Mouse (Mus musculus): ENCODE measurements around the gene Klhdc2.

GRCm38 (mm10) chr12:69287535-69287934 lies 8.9 kb upstream of the Klhdc2 start:
- TF ChIP-seq CTCF (IDR thresholded peaks at IDR 0.05; ENCODE audit: control insufficient read depth, insufficient read depth, insufficient replicate concordance, low read depth, low read length) = no peak
- TF ChIP-seq POLR2A (IDR thresholded peaks at IDR 0.05; ENCODE audit: control insufficient read depth, low read depth, low read length) = no peak
